Mouse (Mus musculus): Measurements from ENCODE around the gene Dvl3.
"Not testable (repeated sequence)": the region's sequence is repeated elsewhere in the genome, so short reads cannot be mapped to it uniquely, and the experiment has no call there.

The Dvl3 gene

DNA sequence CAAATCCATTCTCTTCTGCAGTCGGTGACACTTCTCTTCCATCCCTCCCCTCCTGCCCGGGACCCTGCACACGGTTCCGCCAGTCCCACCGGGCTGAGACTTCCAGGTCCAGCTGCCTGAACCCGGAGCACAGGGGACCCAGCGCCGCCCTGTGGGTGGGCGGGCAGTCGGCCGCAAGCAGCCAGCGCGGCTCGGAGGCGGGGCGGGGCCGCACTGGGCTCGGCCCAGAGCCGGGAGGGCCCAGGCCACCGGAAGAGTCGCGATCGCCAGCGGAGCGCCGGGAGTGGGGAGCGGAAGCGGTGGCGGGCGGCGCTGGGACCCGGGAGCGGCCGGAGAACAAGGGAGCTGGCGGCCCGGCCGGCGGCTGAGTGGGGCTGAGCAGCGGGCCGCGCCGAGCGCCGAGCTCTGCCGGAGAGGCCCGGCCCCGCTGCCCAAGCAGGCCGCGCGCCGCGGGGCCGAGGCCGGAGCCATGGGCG, at the start of gene Dvl3:
Gene Dvl3, plus strand, starts transcription at position 257 of the 476 bp plus-strand sequence.
- ATAC-seq (ENCODE audit: insufficient number of reproducible peaks, low FRiP score, low TSS enrichment): peak; percentile 93

DNA sequence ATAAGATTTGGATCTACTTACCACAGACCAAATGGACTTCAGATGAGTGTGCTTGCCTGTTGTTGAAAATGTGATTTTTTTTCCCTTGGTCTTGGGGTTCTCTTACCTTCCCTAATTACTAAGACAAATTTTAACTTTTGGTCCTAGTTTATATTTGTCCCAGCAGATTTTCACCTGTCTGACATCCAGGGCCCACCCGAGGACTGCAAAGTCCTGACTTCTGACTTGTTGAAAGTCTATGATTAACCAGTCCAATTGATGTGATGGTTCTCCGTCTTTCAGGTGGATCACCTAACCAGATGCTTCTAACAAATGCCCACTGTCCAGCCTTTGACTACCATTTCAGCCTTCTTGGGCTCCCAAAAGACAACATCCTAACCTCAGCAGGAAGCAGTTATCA, 45.8 kb upstream of the Dvl3 start:
- ATAC-seq (ENCODE audit: insufficient number of reproducible peaks, low FRiP score, low TSS enrichment): no peak

DNA sequence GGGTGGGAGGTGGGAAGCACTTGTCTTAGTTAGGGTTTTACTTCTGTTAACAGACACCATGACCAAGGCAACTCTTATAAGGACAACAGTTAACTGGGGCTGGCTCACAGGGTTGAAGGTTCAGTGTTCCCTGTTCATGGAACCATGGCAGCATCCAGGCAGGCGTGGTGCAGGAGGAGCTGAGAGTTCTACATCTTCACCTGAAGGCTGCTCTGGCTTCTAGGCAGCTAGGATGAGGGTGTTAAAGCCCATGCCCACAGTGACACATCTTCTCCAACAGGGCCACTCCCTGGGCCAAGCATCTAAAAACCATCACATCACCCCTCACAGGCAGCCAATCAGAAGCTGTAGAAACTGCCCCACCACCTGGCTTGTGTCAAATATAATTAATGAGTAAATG, 45.1 kb upstream of the Dvl3 start:
- ATAC-seq (ENCODE audit: insufficient number of reproducible peaks, low FRiP score, low TSS enrichment): no peak

DNA sequence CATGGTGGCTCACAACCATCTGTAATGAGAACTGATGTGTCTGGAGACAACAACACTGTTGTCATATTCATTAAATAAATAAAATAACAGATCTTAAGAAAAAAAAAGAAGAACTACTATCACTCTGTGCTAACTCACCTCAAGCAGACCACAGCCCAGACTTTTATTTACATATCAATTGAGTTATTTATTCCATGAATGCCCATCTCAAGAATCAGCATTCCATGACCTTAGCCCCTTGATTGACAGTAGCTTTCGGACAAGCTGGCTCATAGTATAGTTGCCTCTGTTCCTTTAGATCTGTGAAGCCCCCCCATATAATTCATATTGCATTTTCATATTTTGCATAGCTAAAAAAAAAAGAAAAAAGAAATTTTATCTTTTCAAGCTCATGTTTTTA, 43.0 kb upstream of the Dvl3 start:
- ATAC-seq (ENCODE audit: insufficient number of reproducible peaks, low FRiP score, low TSS enrichment): no peak

DNA sequence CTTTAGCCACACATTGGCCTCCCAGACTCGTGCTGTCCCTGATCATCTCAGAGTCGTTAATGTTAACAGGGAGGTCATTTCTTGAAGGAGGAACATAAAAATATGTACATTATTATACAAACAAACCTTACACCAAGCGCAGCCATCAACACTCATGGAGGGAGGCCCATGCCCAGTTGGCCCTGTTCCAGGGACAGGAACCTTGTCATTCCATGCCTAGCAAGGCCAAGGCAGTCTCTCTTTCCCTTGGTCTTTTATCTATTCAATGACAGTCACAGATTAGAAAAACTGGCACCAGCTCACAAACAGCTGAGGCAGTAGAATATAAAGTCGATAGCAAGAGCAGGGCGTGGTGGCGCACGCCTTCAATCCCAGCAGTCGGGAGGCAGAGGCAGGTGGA, 42.6 kb upstream of the Dvl3 start:
- ATAC-seq (ENCODE audit: insufficient number of reproducible peaks, low FRiP score, low TSS enrichment): no peak

DNA sequence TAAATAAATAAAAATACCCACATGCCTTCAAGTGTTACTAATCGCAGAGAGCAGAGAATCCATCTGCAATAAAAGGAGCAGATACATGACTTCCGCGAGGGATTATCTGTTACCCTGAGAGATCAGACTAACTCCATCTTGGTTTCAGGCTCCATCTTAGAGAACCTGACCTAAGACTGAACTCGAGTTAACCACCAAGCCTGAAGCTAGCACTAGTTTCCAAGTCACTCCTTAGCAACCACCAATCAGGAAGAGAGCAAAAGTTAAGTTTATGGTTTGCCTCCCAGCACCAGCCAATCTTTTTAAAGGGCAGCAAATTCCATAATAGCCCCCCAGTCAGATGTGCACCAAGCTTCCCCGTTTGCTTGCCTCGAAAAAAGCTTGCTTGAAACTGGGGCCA, 42.0 kb upstream of the Dvl3 start:
- no peak for ATAC-seq (ENCODE audit: insufficient number of reproducible peaks, low FRiP score, low TSS enrichment)

DNA sequence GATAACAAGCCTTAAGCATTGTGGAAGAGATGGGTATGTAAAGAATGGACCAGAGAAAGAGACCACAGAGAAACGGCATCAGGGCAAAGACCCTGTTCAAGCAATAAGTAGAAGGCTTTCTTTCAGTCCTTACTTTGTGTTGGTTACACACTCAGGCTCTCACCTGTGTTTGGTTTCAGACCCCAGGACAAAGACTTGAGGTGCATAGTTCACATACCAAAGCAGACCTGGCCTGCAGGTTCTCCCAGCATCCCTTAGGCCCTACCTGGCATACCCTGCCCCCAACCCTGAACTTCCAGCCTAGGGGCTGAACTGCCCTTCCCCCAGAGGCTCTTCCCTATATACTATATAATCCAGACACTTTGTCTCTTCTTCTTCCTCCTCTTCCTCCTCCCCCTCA, 41.4 kb upstream of the Dvl3 start:
- ATAC-seq (ENCODE audit: insufficient number of reproducible peaks, low FRiP score, low TSS enrichment): no peak

DNA sequence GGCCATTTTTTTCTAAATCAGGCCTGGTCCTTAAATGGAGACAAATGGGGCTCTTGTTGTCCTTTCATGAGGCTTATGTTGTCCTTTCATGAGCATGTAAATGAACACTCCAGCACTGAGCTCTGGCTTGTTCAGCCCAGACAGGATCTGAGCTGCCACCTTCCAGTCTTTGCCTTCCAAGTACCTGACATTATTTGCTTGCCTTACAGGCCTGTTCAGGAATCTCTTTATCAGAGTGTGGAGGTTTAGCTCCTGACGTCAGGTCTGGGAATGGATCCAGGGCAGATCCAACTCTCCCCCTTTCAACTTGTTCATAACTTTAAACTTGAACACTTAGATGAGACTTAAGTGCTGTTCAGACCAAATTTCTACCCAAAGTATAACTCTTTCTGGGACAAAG, 39.9 kb upstream of the Dvl3 start:
- ATAC-seq (ENCODE audit: insufficient number of reproducible peaks, low FRiP score, low TSS enrichment): no peak

DNA sequence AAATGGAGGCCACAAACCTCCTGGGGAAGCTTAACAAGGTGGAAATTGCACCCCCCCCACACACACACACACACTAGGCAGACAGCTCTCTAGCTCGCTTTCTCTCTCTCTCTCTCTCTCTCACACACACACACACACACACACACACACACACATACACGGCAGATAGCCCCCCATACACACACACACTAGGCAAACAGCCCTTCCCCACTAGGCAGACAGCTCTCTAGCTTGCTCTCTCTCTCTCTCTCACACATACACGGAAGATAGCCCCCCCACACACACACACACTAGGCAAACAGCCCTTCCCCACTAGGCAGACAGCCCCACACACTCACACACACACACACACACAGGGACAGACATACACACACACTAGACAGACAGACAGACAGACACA, 39.5 kb upstream of the Dvl3 start:
- ATAC-seq (ENCODE audit: insufficient number of reproducible peaks, low FRiP score, low TSS enrichment): no peak

DNA sequence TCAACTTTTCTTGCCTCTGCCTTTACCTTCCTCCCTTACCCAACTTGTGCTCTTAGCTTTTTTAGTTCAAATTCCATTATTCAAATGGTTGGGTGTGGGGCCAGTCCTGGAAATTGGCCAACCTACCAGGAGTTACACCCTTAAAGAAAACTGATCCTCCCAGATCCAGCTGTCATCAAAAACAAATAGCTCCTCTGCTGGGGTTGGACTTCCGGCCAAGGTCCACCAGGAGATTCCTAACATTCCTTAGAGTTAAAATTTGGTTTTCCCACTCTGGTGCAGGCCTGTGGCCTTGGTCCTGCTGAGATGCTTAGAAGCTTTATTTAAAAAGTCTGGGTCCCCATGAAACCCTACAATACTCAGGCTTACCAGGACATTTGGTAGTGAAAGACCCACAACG, 38.3 kb upstream of the Dvl3 start:
- no peak for ATAC-seq (ENCODE audit: insufficient number of reproducible peaks, low FRiP score, low TSS enrichment)

DNA sequence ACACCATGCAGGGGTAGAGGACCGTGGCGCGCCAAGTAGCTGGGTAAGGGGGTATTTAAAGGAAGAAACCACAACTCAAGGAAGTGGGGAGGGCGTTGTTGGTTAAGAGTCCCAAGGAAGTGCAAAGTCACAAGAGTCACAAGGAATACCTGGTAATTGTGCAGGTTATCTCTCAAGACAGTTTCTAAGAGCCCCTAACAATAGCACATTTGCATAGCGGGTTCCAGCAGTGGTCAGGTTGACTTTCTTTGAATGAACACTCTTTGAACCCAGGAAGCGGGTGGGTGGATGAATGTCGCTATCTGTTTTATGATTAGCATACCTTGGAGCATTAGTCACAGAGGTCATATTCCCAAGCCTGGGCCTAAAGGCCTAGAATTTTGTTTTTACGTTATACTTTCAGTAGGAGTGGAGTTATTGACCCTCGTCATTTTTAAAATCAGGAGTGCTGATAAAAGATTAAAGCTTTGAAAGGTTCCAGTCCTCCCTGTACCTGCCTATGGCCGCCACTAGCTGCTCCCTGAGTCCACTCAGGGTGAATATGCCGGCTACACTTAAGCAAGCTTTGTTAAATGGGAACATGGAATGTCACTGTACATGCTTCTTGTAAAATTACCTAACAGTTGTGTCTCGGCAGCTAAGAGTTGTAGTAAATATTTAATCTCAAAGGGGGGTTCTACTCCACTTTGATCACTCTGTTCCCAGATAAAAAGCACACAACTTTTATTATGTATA, 37.6 kb upstream of the Dvl3 start:
- not testable (repeated sequence) for ATAC-seq (ENCODE audit: insufficient number of reproducible peaks, low FRiP score, low TSS enrichment)

DNA sequence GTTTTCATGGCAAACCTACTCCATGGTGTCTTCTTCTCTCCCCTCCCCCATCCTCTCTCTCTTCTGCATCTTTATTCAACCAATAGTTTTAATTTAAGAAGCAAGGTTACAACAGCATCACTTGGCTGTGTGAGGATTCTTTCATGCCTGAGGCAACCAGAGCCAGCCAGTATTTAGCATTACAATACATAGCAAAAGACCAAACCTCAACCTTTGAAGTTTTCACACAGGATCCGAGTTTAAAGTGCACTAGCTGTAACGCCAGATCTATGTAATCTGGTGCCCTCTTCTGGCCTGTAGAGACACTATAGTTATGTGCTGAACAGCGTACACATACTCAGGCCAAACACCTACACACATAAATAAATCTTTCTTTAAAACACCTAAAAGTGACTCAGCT, 36.7 kb upstream of the Dvl3 start:
- no peak for ATAC-seq (ENCODE audit: insufficient number of reproducible peaks, low FRiP score, low TSS enrichment)

DNA sequence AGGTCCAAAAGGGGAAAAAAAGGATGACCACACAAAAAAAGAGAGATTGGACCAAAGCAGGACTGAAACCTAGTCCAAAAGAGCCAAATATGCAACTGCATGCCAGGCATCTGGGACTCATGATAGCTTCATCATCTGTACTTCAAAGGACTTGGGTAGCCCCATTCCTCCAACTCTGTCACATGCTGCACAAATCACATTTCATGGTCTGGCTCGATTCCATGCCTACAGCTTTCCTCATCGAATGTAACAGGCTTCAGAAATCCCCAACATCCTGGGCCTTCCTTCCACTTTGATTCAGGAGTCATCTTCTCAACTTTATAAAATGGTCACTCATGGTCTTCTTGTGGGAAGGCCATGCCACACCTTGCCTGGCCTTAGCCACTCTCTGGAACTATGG, 35.0 kb upstream of the Dvl3 start:
- no peak for ATAC-seq (ENCODE audit: insufficient number of reproducible peaks, low FRiP score, low TSS enrichment)

DNA sequence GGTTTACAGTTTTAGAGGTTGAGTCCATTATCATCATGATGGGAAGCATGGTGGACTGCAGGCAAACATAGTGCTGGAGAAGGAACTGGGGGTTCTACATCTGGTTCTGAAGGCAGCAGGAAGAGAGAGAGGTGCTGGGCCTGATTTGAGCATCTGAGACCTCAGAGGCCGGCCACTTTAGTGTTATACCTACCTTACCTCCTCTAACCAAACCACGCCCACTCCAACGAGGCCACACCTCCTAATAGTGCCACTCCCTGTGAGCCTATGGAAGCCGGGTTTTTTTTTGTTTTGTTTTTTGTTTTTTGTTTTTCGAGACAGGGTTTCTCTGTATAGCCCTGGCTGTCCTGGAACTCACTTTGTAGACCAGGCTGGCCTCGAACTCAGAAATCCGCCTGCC, 33.1 kb upstream of the Dvl3 start:
- not testable (repeated sequence) for ATAC-seq (ENCODE audit: insufficient number of reproducible peaks, low FRiP score, low TSS enrichment)

DNA sequence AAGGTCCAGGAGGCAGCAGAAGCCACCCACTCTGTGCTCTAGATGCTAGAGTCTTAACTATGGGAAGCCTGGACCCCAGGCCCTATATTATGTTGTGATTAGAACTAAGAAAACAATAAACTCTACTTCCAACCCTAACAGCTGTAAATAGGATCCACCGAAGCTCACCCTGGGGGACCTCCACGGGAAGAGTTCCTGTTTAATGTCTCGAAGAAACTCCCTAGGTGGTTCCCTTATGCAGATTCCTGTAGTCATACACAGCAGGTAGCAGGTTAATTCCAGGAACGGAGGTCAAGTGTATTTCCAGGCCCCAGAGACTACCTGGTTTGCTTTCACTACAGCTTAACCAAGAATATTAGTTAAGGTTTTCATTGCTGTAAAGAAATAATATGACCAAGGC, 31.7 kb upstream of the Dvl3 start:
- ATAC-seq (ENCODE audit: insufficient number of reproducible peaks, low FRiP score, low TSS enrichment): no peak

DNA sequence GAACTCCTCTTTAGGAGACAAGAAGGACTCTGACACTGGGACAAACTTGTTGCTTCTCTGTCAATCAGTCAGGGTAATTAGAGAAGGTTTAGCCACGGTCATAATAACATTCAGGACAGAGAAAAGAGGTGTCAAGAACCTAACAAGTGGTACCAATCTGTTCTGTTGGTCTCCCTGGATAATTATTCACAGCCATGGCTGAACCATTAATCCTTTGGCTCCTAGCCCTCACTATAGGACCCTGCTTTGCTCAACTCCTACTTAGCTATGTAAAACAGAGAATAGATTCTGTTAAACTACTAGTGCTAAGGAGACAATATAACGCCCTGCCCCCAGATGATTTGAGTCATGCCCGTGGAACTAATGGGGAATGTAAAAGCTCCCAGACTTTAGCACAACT, 30.7 kb upstream of the Dvl3 start:
- ATAC-seq (ENCODE audit: insufficient number of reproducible peaks, low FRiP score, low TSS enrichment): no peak

DNA sequence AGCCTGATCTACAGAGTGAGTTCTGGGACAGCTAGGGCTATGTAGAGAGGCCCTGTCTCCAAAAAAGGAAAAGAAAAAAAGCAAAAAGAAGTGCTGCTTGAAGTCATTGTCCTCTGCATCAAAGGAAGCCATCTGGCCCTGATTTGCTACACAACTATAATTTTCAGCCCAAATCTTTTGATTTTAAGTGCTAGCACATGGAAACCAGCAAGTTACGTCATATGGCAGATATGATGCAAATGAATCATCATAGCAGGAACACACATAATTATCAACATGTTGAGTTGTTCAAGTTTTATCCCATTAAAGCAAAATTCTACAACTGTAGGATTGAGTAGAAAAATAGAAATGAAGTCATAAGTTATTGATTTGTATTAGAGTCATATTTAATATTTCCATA, 28.6 kb upstream of the Dvl3 start:
- ATAC-seq (ENCODE audit: insufficient number of reproducible peaks, low FRiP score, low TSS enrichment): no peak

DNA sequence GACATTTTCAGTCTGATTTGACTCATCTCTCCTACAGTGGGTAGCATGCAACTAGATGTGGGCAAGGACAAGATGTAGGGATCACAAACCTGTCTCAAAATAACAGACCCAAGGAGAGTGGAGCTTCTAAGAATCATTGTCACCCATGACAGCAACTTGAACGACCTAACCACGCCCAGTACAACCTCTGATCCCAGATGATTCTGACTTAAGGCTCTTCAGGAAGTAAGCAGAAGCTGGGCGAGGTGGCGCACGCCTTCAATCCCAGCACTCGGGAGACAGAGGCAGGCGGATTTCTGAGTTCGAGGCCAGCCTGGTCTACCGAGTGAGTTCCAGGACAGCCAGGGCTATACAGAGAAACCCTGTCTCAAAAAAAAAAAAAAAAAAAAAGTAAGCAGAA, 28.0 kb upstream of the Dvl3 start:
- not testable (repeated sequence) for ATAC-seq (ENCODE audit: insufficient number of reproducible peaks, low FRiP score, low TSS enrichment)

DNA sequence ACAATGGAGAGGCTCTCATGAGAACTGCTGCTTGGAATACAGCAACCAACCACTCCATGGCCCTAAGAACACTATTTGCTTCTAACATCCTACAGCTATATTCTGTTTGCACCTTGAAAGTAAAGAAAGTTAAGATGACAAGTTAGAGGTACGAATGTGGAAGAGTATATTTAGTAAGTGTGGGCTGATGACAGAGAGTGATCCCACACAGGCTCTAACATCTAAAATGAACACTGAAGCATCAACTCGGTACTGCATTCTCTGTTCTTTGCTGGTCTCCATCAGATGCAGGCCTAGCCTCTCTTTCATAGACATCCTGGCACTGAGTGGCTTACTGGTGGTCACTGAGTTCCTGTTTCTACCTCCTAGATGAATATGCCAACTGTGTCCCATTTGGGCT, 27.5 kb upstream of the Dvl3 start:
- ATAC-seq (ENCODE audit: insufficient number of reproducible peaks, low FRiP score, low TSS enrichment): no peak

DNA sequence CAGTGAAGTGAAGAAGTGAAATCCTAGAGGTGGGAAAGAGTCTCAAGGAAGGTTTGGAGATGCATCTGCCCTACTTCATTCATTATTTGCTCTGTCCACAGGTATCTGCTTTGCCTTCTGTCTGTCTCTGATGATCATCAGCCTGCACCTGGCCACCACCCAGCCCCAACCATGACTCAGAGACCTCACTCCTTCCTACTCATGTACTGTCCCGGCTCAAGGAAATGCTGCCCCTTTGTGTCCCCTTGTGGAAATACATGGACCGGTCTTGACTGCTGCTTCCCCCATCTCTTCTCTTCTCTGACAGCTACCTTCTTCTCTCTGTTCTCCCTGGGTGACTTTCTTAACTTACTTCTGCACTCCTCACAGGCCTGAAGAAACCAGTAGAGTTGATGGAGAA, 26.2 kb upstream of the Dvl3 start:
- ATAC-seq (ENCODE audit: insufficient number of reproducible peaks, low FRiP score, low TSS enrichment): no peak

DNA sequence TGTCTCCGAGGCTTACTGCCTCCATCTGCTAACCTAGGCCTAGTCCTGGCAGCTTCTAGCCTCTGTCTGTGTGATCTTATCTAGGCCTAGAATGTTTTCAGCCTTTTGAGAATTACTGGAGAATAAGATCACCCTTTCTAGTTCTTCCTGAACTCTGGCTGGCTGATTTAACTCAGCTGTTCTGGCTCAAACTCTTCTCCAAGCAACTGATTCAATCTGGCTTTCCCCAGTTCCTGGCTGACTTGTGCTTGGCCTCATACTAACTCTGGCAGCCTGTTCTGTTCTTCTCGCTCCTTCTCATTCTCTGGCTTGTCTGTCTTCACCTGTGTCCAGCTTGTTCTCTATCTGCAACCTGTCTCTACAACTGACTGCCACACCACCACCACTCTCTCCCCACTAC, 25.5 kb upstream of the Dvl3 start:
- no peak for ATAC-seq (ENCODE audit: insufficient number of reproducible peaks, low FRiP score, low TSS enrichment)

DNA sequence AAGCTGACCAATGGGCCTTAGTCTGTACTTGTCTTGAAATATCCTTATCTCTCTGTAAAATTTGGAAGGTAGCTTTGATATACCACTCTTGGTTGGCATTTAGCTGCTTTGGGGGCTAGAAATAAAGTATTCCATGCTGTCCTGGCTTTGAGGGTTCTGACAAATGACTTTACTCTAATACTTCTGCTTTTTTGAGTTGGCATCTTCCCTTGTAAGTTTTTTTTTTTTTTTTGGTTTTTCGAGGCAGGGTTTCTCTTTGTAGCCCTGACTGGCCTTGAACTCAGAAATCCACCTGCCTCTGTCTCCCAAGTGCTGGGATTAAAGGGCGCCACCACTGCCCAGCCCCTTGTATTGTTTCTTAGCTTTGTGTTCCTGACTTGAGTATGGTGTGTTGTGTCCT, 23.3 kb upstream of the Dvl3 start:
- ATAC-seq (ENCODE audit: insufficient number of reproducible peaks, low FRiP score, low TSS enrichment): no peak

Measured in cerebellum, adult (tissue).